Mouse (Mus musculus) mouse trophoblast stem cell (cell line): ENCODE measurements around the gene Clptm1l.

ENCODE experiments used
- in situ Hi-C, 2 experiments: fragments of 300-500 bp; cut with MseI, MboI; formaldehyde crosslinking; loops; 2 replicates in 1 of 2; 3 replicates in 1 of 2; pipeline ENCODE4 v1.15.1; 2025

The Clptm1l gene

DNA sequence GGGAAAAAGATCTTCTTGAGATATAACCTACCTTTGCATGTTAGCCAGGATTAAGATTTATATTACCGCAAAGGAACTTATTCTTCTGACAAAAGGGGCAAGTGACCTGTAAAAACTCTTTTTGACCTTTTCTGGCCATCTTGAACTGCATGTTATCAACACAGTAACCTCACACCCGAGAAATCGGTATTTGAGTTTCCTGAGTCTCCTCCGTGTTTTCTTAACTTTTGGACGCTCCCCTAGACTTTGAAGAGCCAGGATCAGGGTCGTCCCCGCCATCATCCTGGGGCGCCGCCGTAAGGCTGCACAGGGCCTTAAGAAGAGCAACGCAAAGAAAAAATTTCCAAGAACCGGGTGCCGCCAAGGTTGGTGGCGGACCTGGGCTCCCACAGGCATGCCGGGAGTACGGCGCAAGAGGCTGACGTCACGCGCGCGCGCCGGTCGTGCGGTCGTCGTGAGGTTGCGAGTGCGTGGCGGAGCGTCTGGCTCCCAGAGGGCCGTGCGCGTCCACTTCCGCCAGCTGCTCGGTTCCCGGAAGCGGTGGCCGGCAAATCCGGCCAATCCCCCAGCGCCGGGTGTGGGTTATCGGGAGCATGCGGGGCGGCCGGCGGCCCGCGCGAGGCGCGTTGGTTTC, at the start of gene Clptm1l:
Clptm1l (plus strand) TSS at position 485 of the 634 bp plus-strand sequence.
- in situ Hi-C loops, result no loop called here

DNA sequence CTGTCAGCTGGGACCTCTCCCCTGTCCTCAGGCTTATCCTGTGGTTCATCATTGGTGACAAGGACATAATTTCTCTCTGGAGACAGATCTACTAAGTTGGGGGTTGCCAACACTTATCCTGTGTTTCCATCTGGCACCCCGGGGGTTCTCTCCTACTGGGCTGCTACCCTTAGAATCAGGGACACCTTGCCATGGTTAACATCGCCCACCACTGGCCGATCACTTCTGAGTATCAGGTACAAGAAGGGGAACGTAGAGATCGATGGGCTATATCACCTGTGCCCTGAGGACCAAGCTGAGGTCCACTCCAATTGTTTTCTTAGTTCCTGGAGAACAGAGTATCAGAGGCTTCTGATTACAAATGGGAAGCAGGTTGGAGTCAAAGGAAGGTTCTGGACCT, 39.6 kb upstream of the Clptm1l start:
- in situ Hi-C loops, result no loop called here

DNA sequence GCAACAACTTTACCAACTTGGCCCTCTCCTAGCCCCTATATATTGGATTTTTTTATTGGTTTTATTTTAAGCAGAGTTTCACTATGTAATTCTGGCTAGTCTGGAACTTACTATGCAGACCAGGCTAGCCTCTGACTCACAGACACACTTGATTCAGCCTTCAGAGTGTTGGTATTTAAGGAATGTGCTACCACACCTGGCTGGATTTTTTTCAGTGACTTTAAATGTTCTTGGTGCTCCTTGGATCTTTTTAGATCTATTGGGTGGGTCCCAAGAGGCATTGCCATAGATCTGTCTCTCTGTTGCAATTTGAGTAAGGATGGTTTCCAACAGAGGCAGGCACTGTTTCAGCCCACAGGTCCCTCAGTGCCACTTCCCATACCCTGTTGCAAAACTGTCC, 28.8 kb upstream of the Clptm1l start:
- in situ Hi-C loops, result no loop called here

DNA sequence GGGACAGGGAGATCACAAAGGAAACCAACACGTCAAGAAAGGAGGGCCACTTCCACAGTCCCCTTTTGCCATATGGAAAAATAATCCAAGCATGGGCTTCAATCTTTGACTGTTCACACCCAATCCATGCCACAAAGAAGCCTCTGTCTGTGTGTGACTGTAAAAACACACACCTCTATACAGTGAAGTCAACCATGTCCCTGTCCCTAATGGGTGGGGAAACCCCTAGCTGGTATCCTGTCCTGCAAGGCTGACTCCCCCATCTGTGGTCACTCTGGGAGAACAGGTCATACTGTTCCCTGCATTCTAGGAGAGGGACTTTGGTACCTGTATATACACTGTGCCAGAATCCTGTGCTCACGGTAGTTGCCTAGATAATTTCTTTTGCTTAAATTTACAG, 26.5 kb upstream of the Clptm1l start:
- in situ Hi-C loops, result no loop called here

DNA sequence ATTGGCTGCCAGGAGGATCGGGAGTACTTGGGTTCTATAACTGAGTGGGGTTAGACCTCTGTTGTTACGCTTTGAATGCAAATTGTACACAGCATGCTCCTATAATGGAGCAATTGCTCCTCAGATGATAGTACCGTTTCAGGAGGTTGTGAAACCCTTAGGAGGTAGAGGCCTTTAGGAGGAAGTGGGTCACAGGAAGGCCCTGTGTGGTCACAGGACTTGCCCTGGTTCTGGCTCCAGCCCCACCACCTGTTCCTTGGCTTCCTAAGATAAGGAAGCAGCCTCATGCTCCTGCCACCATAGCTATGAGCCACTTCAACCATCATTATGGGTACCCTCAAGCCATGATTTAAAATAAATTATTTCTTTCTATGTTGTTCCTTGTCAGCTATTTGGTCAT, 12.3 kb upstream of the Clptm1l start:
- in situ Hi-C loops, result no loop called here

DNA sequence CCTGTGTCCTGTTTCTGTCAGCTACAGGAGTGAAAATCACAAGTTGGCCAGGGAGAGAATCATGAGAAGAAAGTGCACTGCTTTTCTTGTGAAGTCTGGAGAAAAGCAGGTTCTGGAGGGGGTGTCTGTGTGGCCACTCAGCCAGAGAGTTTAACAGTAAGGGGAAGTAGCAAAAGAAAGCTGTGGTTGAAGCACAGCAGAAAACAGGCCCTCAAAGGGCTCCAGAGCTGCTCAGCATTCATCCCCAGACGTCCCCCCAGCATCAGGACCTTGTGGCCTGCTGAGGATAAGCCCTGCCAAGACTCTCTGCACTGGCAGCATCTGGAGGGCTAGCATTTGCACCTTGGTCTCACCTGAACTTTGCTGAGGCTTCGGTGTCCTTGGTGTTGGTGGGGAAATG, 11.3 kb upstream of the Clptm1l start:
- in situ Hi-C loops, result no loop called here

DNA sequence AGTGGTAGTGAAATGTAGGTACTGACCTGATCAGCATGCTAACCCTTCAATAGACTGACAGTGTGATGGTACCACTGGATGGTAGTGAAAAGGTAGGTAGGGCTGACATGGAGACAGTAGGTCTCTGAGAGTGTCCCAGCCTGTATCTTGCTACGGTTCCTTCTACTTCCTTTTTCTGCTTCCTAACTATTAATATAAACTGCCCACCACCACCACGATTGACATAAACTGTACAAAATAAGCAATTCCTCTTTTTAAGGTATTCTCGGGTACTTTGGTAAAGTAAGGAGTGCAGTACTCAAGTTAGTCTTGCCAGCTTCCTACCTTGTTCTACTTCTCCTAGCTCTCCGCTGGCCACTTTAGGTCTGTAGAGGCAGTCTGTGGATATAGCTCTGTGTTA, 7.5 kb upstream of the Clptm1l start:
- in situ Hi-C loops, result no loop called here

DNA sequence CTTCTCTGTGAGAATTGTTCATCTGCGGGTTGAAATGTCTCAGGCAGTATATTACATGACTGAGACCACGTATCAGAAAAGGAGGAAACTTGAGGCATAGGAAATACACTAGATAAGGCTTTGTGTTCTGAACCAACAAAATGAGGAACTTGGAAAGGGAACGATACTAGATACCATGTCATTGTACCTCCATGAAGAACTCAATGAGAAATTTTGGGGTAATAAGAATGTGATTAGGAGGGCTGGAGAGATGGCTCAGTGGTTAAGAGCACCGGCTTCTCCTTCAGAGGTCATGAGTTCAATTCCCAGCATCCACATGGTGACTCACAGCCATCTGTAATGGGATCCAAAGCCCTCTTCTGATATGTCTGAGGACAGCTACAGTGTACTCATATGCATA, 3.6 kb upstream of the Clptm1l start:
- in situ Hi-C loops, result no loop called here

DNA sequence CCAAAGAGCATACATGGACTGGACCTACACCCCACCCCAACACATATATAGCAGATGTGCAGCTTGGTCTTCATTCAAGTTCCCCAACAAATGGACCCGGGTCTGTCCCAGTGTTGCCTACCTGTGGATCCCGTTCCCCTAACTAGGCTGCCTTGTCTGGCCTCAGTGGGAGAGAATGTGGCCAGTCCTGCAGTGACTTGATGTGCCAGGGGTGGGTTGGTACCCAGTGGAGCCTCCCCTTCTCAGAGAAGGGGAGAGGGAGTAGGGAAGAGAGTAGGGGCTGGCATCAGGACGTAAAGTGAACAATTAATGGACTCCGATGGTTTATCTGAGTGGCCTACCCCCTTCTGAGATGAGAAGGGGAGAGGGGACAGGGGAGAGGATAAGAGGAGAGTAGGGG, 760 bp upstream of the Clptm1l start:
- in situ Hi-C loops, result no loop called here

DNA sequence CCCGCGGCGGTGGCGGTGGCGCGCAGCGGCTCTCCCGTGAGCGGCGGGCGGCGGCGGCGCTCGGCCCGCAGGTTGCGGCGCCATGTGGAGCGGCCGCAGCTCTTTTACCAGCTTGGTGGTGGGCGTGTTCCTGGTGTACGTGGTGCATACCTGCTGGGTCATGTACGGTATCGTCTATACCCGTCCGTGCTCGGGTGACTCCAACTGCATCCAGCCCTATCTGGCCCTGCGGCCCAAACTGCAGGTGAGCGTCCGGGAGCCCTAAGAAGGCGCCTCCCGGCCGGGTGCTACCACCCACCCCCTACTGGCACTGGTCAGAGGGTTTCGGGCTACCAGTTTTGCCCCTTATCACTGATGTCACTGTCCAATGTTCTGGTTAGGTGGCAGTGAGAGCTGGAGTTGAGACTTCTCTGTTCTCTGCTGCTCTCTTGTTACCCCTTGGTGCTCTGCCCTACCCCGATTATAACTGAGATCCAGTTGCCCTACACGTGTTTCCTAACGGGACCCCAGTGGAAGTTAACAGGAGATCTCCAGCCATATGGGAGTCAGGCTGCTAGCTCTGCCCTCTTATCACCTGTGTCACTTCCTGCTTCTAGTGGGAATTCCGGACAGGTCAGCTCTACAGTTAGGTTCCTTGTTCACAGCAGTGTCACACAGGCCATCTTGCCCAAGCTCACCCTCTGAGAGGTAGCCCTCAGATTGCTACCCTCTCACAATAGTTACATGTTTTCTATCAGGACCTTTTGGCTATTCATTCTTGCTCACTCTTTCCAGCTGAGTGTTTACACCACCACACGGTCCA, 551 bp downstream of the Clptm1l start:
- in situ Hi-C loops, result no loop called here

DNA sequence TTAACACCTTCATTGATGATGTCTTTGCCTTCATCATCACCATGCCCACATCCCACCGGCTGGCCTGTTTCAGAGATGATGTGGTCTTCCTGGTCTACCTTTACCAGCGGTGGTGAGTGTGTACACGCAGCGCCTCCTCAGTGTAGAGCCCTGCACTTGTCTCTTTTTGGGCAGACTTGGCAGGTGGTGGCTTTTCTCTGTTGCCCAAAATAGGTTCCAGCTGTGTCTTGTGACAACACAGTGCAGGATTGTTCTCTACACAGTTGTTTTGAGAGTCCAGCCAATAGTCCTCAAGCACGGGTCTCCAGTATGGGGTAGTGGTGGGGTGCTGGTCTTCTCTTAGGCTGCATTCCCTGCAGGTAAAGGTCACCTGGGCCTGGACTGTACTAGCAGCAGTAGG, 14.6 kb downstream of the Clptm1l start:
- in situ Hi-C loops, result no loop called here

DNA sequence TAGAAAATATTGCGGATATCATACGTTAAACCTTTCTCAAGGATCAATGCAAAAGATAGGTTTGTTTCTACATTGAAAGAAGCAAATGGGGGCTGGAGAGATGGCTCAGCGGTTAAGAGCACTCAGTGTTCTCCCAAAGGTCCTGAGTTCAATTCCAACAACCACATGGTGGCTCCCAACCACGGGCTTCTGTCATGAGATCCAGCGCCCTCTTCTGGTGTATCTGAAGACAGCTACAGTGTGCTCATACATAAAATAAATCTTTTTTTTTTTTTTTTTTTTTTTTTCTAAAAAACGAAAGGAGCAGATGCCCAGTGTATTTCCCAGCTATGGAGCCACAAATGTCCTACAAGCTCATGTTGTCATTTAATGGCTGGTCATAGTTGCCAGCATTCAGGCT, 16.8 kb downstream of the Clptm1l start:
- in situ Hi-C loops, result loop anchor here (5.0 to 10.0 kb wide), 2 partner anchors 108 to 196 kb away; no protein-coding TSS in a partner anchor

DNA sequence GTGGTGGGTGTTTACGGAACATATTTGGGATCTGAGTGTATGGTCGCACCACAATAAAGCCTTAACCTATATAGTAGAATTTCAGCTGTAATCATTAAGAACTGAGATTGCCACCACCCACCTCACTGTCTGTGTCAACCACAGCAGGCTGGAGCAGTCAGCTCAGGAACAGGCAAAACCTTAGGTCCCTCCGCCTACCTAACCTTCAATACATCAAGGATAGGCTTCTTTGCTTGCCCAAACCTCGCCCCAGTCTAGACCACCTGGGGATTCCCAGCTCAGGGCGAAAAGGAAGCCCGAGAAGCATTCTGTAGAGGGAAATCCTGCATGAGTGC, 22.6 kb downstream of the Clptm1l start:
- in situ Hi-C loops, result loop anchor here in 1 of 2 experiments (10.0 kb wide), 1 partner anchor 202 kb away; no protein-coding TSS in a partner anchor

DNA sequence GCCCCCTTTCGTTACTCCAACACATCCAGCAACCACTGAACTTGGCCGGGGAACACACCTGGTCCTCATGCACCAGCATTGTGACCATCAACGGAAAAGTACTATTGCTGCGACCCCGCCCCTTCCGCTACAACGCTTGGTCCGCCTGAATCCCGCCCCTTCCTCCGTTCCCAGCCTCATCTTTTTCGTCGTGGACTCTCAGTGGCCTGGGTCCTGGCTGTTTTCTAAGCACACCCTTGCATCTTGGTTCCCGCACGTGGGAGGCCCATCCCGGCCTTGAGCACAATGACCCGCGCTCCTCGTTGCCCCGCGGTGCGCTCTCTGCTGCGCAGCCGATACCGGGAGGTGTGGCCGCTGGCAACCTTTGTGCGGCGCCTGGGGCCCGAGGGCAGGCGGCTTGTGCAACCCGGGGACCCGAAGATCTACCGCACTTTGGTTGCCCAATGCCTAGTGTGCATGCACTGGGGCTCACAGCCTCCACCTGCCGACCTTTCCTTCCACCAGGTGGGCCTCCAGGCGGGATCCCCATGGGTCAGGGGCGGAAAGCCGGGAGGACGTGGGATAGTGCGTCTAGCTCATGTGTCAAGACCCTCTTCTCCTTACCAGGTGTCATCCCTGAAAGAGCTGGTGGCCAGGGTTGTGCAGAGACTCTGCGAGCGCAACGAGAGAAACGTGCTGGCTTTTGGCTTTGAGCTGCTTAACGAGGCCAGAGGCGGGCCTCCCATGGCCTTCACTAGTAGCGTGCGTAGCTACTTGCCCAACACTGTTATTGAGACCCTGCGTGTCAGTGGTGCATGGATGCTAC, 23.1 kb downstream of the Clptm1l start, which contains the start of gene Tert:
Tert (plus strand) TSS at position 167 of the 805 bp plus-strand sequence.
- in situ Hi-C loops, result loop anchor here in 1 of 2 experiments (10.0 kb wide), 1 partner anchor 202 kb away; no protein-coding TSS in a partner anchor

DNA sequence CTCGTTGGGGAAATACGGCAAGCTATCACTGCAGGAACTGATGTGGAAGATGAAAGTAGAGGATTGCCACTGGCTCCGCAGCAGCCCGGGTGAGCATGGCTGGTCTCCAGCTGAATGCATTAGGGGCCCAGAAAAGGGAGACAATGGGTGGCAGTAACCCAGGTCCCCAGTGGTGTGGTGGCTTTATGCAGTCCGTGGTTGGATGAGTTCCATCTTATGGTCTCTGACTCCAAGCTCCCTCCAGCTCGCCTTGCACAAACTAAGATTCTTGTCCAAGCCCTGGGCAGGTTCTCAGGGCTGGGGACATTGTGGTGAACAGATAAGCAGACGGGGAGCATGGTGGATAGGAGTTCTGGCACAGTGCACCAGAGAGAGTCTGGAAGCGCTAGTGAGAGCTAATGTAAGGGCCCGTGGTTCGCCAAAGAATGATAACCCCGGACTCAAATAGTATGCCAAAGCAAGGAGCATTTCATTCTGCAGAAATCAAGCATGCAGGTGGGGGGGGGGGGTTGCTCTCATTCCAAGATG, 24.8 kb downstream of the Clptm1l start:
- in situ Hi-C loops, result loop anchor here in 1 of 2 experiments (10.0 kb wide), 1 partner anchor 204 kb away; no protein-coding TSS in a partner anchor

DNA sequence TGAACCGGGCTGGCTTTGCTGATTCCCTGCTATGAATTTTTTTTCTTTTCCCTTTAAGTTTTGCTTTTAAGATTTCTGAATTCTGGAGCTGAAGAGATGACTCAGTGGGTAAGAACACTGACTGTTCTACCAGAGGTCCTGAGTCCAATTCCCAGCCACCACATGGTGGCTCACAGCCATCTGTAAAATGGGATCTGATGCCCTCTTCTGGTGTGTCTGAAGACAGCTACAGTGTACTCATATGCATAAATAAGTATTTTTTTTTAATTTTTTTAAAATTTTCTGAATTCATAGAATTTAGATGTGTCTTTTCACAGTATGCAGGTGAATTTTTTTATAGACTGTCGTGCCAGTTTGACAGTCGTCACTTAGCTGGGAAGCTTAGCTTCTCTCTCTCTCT, 28.0 kb downstream of the Clptm1l start:
- in situ Hi-C loops, result no loop called here

DNA sequence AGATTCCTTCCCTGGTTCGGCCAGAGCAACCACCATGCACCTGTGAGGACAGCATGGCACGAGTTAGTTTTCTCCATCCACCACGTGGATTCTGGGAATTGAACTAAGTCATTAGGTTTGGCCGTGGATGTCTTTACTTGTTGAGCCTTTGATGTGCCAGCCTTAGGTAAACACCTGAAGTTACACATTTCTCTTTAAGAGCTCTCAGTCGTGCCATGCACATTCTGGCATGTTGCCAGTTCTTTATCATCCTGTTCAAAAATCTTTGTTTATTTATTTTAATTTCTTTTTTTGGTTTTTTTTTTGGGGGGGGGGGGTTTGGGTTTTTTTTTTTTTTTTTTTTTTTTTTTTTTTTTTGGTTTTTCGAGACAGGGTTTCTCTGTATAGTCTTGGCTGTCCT, 34.0 kb downstream of the Clptm1l start:
- in situ Hi-C loops, result no loop called here

DNA sequence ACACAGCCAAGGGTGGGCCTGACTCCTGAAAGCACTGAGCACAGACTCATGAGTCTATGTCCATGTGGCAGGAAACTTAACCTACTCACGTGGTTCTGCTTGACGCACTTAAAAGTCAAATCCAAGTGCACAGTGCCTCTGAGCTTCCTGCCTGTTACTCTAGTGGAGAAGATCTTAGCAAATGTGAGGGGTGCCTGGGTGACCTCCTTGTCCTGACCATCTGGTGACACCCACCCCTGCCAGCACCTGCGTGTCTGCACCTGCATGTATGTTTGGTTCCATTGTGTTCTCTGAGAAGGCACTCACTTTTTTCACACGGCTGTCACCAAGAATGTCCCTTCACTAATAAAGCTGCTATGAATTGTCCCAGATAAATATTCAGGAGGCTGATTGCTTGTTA, 37.5 kb downstream of the Clptm1l start:
- in situ Hi-C loops, result no loop called here

DNA sequence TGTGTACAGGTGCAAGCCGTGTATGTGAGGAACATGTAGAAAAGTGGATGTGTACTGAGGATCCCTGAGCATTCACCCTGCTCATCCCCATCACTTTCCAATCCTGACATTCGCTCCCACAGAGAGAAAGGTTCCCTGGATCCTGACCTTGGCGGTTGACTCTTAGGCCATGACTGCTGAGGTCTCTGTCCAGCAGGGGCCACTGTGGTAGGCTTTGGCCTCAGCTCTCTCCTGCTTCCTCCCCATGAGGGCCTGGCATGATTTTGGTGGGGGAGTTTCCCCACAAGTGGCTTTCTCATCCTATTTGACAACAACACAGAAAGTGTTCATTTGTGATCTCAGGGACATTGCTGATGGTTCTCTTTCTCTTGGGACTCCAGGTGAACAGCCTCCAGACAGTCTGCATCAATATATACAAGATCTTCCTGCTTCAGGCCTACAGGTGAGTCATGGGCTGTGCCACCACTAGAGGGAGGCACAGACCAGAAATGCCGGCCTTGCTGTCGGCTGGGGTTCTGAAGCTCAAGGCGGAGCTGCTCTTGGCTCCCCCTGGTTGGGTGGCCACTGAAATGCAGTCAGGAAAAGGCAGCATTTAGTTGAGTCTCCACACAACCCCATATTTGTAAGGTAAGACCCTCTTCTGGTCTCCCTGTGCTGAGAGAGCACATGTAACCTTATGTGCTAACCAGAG, 42.7 kb downstream of the Clptm1l start:
- in situ Hi-C loops, result no loop called here

DNA sequence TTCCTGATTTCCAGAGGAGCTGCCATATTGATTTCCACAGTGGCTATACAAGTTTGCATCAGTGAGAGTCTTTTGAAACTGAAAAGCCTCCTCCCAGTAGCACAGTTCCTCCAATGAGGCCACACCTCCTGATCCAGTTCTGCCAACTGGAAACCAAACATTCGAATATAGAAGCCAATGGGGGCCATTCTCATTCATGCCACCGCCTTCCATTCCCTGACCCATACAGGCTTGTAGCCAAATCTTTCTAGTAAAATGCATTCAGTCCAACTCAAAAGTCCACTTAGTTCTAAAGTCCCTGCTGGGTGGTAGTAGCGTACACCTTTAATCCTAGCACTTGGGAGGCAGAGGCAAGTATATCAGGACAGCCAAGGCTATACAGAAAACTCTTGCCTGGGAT, 49.5 kb downstream of the Clptm1l start:
- in situ Hi-C loops, result no loop called here

DNA sequence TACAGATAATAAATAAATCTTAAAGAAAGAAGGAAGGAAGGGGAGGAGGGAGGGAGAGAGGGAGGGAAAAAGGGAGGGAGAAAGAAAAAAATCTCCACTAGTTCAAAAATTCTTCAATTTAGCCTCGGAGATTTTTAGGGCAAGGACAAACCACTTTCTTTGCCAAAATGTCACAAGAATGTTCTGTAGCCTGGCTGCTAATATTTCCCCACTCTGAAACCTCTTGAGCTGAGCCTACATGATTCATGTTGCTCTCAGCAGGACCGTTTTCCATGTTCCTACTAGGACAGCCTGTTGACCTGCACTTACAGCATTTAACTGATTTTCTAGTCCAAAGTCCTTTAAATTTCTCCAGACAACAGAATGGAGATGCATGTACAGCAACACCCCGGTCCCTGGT, 51.2 kb downstream of the Clptm1l start:
- in situ Hi-C loops, result no loop called here
